Mouse (Mus musculus) MEL (cell line): ENCODE measurements around the gene Surf4. TPM values are rescaled to one million over a fixed set of nuclear protein-coding genes. Genes with fewer than 3 reads are reported as not detected.

Experiments
- DNase-seq: peaks from one replicate; pipeline ENCODE4 v3.0.0; 2011; ENCODE audit warnings: low read depth, low spot score
- H3K27ac ChIP-seq: 2 replicates; pipeline ENCODE4 v1.5.1; 2012; ENCODE audit warnings: low read depth, mild to moderate bottlenecking, control low read depth, low read length, moderate library complexity; ENCODE audit not compliant: control insufficient read depth
- H3K27me3 ChIP-seq, 2 experiments: fragments of 150-350 bp in 1 of 2; sonication (generic) in 1 of 2; 2 replicates each; pipeline ENCODE4 v1.6.1; 2012; ENCODE audit warnings: low read length in 2 of 2, mild to moderate bottlenecking in 2 of 2, improper control_type of control experiment in 1 of 2, moderate library complexity in 1 of 2; ENCODE audit not compliant: insufficient read depth in 2 of 2, control insufficient read depth in 1 of 2
- H3K36me3 ChIP-seq, 2 experiments: 2 replicates each; pipeline ENCODE4 v1.6.1; 2012 to 2014; ENCODE audit warnings: low read length in 2 of 2, improper control_type of control experiment in 1 of 2, inconsistent platforms in 1 of 2, mild to moderate bottlenecking in 1 of 2; ENCODE audit not compliant: insufficient read depth in 2 of 2, control insufficient read depth in 1 of 2
- H3K4me1 ChIP-seq, 2 experiments: fragments of 150-350 bp in 1 of 2; sonication (generic) in 1 of 2; 2 replicates each; pipeline ENCODE4 v1.6.1; 2012; ENCODE audit warnings: low read length in 2 of 2, improper control_type of control experiment in 1 of 2, mild to moderate bottlenecking in 1 of 2; ENCODE audit not compliant: insufficient read depth in 2 of 2, control insufficient read depth in 1 of 2
- H3K4me3 ChIP-seq, 2 experiments: fragments of 150-350 bp in 1 of 2; sonication (generic) in 1 of 2; 2 replicates each; pipeline ENCODE4 v1.5.1; 2012; ENCODE audit warnings: low read depth in 2 of 2, low read length in 2 of 2, mild to moderate bottlenecking in 2 of 2, moderate library complexity in 2 of 2, control low read depth in 1 of 2, improper control_type of control experiment in 1 of 2; ENCODE audit not compliant: control insufficient read depth in 1 of 2, insufficient read depth in 1 of 2
- H3K79me2 ChIP-seq: 2 replicates; pipeline ENCODE4 v1.6.1; 2012; ENCODE audit warnings: mild to moderate bottlenecking, low read length, moderate library complexity; ENCODE audit not compliant: control insufficient read depth, poor library complexity, insufficient read depth
- H3K9ac ChIP-seq: 2 replicates; pipeline ENCODE4 v1.6.1; 2012; ENCODE audit warnings: low read depth, mild to moderate bottlenecking, control low read depth, low read length, moderate library complexity; ENCODE audit not compliant: control insufficient read depth, poor library complexity, severe bottlenecking
- H3K9me3 ChIP-seq: fragments of 150-350 bp; sonication (generic); replicated peaks from 2 replicates; pipeline ENCODE4 v1.6.1; 2012; ENCODE audit warnings: mild to moderate bottlenecking, low read length, improper control_type of control experiment, moderate library complexity; ENCODE audit not compliant: insufficient read depth
- CHD1 ChIP-seq: IDR thresholded peaks from 2 replicates; pipeline ENCODE4 v1.6.1; 2012; ENCODE audit warnings: low read depth, mild to moderate bottlenecking, inconsistent platforms, low read length, improper control_type of control experiment
- CTCF ChIP-seq, 3 experiments: IDR thresholded peaks in 2 of 3; conservative IDR thresholded peaks in 1 of 3; 2 replicates each; pipeline ENCODE4 v1.5.1; 2011 to 2012; ENCODE audit warnings: low read length in 3 of 3, low read depth in 2 of 3, mild to moderate bottlenecking in 2 of 3, improper control_type of control experiment in 1 of 3, inconsistent platforms in 1 of 3, mixed read lengths in 1 of 3, moderate library complexity in 1 of 3; ENCODE audit not compliant: control insufficient read depth in 1 of 3, insufficient read depth in 1 of 3, poor library complexity in 1 of 3, severe bottlenecking in 1 of 3
- ELF1 ChIP-seq: IDR thresholded peaks from 2 replicates; pipeline ENCODE4 v1.6.1; 2014; ENCODE audit warnings: low read depth, mild to moderate bottlenecking, inconsistent platforms, low read length, improper control_type of control experiment, moderate library complexity
- ETS1 ChIP-seq: IDR thresholded peaks from 2 replicates; pipeline ENCODE4 v1.6.1; 2012; ENCODE audit warnings: low read depth, mild to moderate bottlenecking, inconsistent platforms, low read length, improper control_type of control experiment, moderate library complexity
- KAT2A ChIP-seq: conservative IDR thresholded peaks from 2 replicates; pipeline ENCODE4 v1.6.1; 2012; ENCODE audit warnings: low read depth, low read length, improper control_type of control experiment, inconsistent platforms
- MAFK ChIP-seq: IDR thresholded peaks from 2 replicates; pipeline ENCODE4 v1.6.1; 2011; ENCODE audit warnings: low read depth, mild to moderate bottlenecking, low read length, improper control_type of control experiment, borderline replicate concordance
- MAZ ChIP-seq: IDR thresholded peaks from 2 replicates; pipeline ENCODE4 v1.6.1; 2012; ENCODE audit warnings: low read depth, mild to moderate bottlenecking, inconsistent platforms, low read length, improper control_type of control experiment
- MEF2A ChIP-seq: IDR thresholded peaks from 2 replicates; pipeline ENCODE4 v1.6.1; 2014; ENCODE audit warnings: low read depth, mild to moderate bottlenecking, inconsistent platforms, low read length, improper control_type of control experiment; ENCODE audit not compliant: poor library complexity, insufficient replicate concordance, severe bottlenecking; ENCODE audit errors: extremely low read depth
- MXI1 ChIP-seq: IDR thresholded peaks from 2 replicates; pipeline ENCODE4 v1.6.1; 2011; ENCODE audit warnings: mild to moderate bottlenecking, low read depth, low read length, improper control_type of control experiment
- RAD21 ChIP-seq: IDR thresholded peaks from 2 replicates; pipeline ENCODE4 v1.6.1; 2011; ENCODE audit warnings: mild to moderate bottlenecking, low read depth, low read length, improper control_type of control experiment
- RCOR1 ChIP-seq: IDR thresholded peaks from 2 replicates; pipeline ENCODE4 v1.6.1; 2012; ENCODE audit warnings: low read depth, mild to moderate bottlenecking, inconsistent platforms, low read length, improper control_type of control experiment
- SIN3A ChIP-seq: IDR thresholded peaks from 2 replicates; pipeline ENCODE4 v1.6.1; 2012; ENCODE audit warnings: low read length, improper control_type of control experiment, inconsistent platforms
- SMC3 ChIP-seq: IDR thresholded peaks from 2 replicates; pipeline ENCODE4 v1.6.1; 2011; ENCODE audit warnings: low read depth, low read length, improper control_type of control experiment
- TCF12 ChIP-seq: IDR thresholded peaks from 2 replicates; pipeline ENCODE4 v1.6.1; 2014; ENCODE audit warnings: low read depth, mild to moderate bottlenecking, inconsistent platforms, low read length, improper control_type of control experiment, moderate library complexity
- ZC3H11A ChIP-seq: IDR thresholded peaks from 2 replicates; pipeline ENCODE4 v1.6.1; 2012; ENCODE audit warnings: low read depth, mild to moderate bottlenecking, inconsistent platforms, low read length, improper control_type of control experiment
- ZKSCAN1 ChIP-seq: IDR thresholded peaks from 2 replicates; pipeline ENCODE4 v1.6.1; 2012; ENCODE audit warnings: low read depth, mild to moderate bottlenecking, inconsistent platforms, low read length, improper control_type of control experiment, moderate library complexity
- polyA plus RNA-seq, 2 experiments: library from polyadenylated mRNA; stranded (reverse) in 1 of 2; unstranded in 1 of 2; fragments of >175 nt in 1 of 2; fragments of >200 nt in 1 of 2; gene quantifications; 2 replicates each; pipeline versions ENCODE4 v1.2.1 to v1.2.4; 2012; ENCODE audit warnings: low replicate concordance in 2 of 2, low read depth in 1 of 2; ENCODE audit not compliant: insufficient read length in 2 of 2, insufficient read depth in 1 of 2, missing spikeins in 1 of 2
- total RNA-seq: library from RNA; depleted of rRNA; stranded (reverse); fragments of 300-350 nt; gene quantifications from 2 replicates; pipeline ENCODE4 v1.2.3, GENCODE M21; 2012

Gene Surf4
- total and polyA plus RNA-seq, 3 experiments = 152 to 252 TPM; not detected in 1

GRCm38 (mm10) chr2:26908710-26909386 is 24.9 kb downstream of the Surf4 start:
- no peaks in the 10 kb centered on the region for H3K27me3 ChIP-seq
- H3K4me3 ChIP-seq = peak overlapping the region; percentile 70 to 76
- peaks cover 58% of the 10 kb centered on the region for H3K79me2 ChIP-seq
- peaks cover 2 to 11% of the 10 kb centered on the region in 2 experiments; a peak in 3 of 4 replicates for H3K4me1 ChIP-seq
- H3K36me3 ChIP-seq = peaks cover 5 to 16% of the 10 kb centered on the region in 2 experiments; a peak in 3 of 4 replicates
- peak; percentile 42 for DNase-seq
- H3K27ac ChIP-seq = no peak overlapping the region
- H3K9ac ChIP-seq = peak overlapping the region; percentile 87
- TF ChIP-seq MXI1 (0 out of 2 replicates have a peak, but pooled peaks have one; percentile 4), KAT2A (no peak), ETS1 (no peak)
- H3K9me3 ChIP-seq = no peaks in the 10 kb centered on the region

- Histone ChIP-seq H3K27ac (no peak overlapping the region), H3K36me3 (peaks cover under 1 to 6% of the 10 kb centered on the region in 2 experiments; a peak in 3 of 4 replicates), H3K9me3 (no peaks in the 10 kb centered on the region), H3K4me3 (no peak overlapping the region), H3K27me3 (no peaks in the 10 kb centered on the region), H3K9ac (no peak overlapping the region), H3K79me2 (peaks cover 57% of the 10 kb centered on the region), H3K4me1 (peaks cover 2 to 11% of the 10 kb centered on the region in 2 experiments; a peak in 3 of 4 replicates)
- peak; percentile 53 for DNase-seq
- TF ChIP-seq MAZ (no peak), TCF12 (no peak), SIN3A (peak; percentile 21; the same call in 1 of the 2 replicates), RAD21 (no peak; the same call in 1 of the 2 replicates), SMC3 (peak; percentile 48), ZC3H11A (no peak), CTCF (IDR thresholded peaks at IDR 0.05 in 2 of 3, conservative IDR thresholded peaks at IDR 0.05 in 1 of 3; ENCODE audit: control insufficient read depth in 1 of 3, insufficient read depth in 1 of 3, low read depth in 2 of 3, low read length in 3 of 3, poor library complexity in 1 of 3, severe bottlenecking in 1 of 3) (peak; percentile 67 to 89 (median 80))
Observed at GRCm38 (mm10) chr2:26907109-26907508, 26.6 kb downstream of the Surf4 start.

DNA sequence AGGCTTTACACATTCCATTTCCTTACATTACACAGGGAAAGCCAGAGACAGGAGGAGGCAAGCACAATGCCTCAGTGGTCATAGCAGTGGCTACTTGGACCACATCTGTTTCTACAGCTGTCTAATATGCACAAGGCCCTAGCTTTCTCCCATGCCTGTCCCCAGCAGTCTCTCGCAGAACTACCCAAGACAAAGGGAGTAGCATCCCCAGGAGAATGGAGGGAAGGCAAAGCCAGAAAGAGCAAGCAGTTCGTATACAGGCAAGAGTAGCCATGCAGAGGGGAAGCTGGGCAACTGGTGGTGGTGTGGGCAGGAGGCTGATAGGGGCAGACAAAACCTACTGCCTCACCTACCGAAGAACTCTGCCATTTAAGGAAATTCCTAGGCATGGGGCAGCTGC is 27.3 kb downstream of the Surf4 start:
- H3K9ac ChIP-seq = no peak overlapping the region
- H3K4me1 ChIP-seq = peaks cover 2 to 11% of the 10 kb centered on the region in 2 experiments; a peak in 3 of 4 replicates
- no peak overlapping the region for H3K4me3 ChIP-seq

More for the DNA sequence above, 27.3 kb downstream of the Surf4 start:
- H3K27ac ChIP-seq = no peak overlapping the region
- DNase-seq = no peak
- TF ChIP-seq CHD1 (no peak), ZKSCAN1 (no peak), RCOR1 (no peak), MAFK (no peak), ELF1 (no peak), MEF2A (no peak)
- peaks cover 57% of the 10 kb centered on the region for H3K79me2 ChIP-seq
- peaks cover 0 to 8% of the 10 kb centered on the region in 2 experiments; a peak in 2 of 4 replicates for H3K36me3 ChIP-seq
- no peaks in the 10 kb centered on the region for H3K27me3 ChIP-seq
- no peaks in the 10 kb centered on the region for H3K9me3 ChIP-seq
